Comparison of ENCODE assay signal across 8 mouse cellular contexts in the genomic region with DNA sequence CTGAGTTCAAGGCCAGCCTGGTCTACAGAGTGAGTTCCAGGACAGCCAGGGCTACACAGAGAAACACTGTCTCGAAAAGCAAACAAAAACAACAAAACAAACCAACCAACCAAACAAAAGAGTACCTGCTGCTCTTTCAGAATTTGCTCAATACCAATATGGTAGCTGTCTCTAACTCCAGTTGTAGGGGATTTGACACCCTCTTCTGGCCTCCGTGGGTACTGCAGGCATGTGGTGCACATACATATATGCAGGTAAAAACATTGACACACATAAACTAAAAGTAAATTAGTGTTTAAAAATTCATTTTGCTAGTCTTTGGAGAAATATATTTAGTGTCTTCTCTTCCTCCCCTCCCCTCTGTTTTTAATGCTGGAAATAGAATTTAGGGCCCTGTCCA.
DNase-seq lines count a peak whose midpoint lies in the region; ATAC-seq and TF ChIP-seq lines count a peak whose summit lies in the region.
"Had no signal": no experiment of that assay in that cellular context is flagged by ENCODE, and none has a peak within 500 bp of the region (broad histone marks: within the 10 kb centered on the region; RNA-seq: fewer than 3 reads in every experiment).

No protein-coding gene starts in this region.

- no peaks in the 10 kb centered on the region for H3K36me3 ChIP-seq in kidney, postnatal 0 days (ENCODE audit: insufficient read depth, low read length)
- no peaks in the 10 kb centered on the region for H3K36me3 ChIP-seq in kidney, embryonic 14.5 days (ENCODE audit: control insufficient read depth, insufficient read depth, low read length)
- H3K36me3 ChIP-seq: heart, embryonic 13.5 days had no signal

- 94% methylated on average over 2 of the region's 2 CpGs for WGBS in kidney, postnatal 0 days
- 93% methylated on average over 2 of the region's 2 CpGs for WGBS in kidney, embryonic 14.5 days

- H3K4me2 ChIP-seq in kidney, postnatal 0 days (ENCODE audit: low read length) = no peak overlapping the region
- no peak overlapping the region for H3K4me2 ChIP-seq in kidney, embryonic 14.5 days (replicated peaks; ENCODE audit: low read depth, low read length)
- H3K4me2 ChIP-seq: heart, embryonic 13.5 days had no signal

- H3K27ac ChIP-seq in kidney, postnatal 0 days = no peak overlapping the region
- no peak overlapping the region for H3K27ac ChIP-seq in kidney, embryonic 14.5 days (ENCODE audit: low read depth, low read length)

- no peaks in the 10 kb centered on the region for H3K9me3 ChIP-seq in kidney, postnatal 0 days (replicated peaks; ENCODE audit: low read length)
- H3K9me3 ChIP-seq in kidney, embryonic 14.5 days (ENCODE audit: control insufficient read depth, low read length) = 0 out of 2 replicates have a peak, but pooled peaks cover 2% of the 10 kb centered on the region

- no peaks in the 10 kb centered on the region for H3K4me1 ChIP-seq in kidney, postnatal 0 days (replicated peaks; ENCODE audit: insufficient read depth, low read length)
- no peaks in the 10 kb centered on the region for H3K4me1 ChIP-seq in kidney, embryonic 14.5 days (ENCODE audit: control insufficient read depth, insufficient read depth, low read length)

- no peak for ATAC-seq in kidney, postnatal 0 days (replicated peaks; ENCODE audit: low FRiP score, low read depth)
- no peak for ATAC-seq in kidney, embryonic 14.5 days (ENCODE audit: low FRiP score, low TSS enrichment)
- ATAC-seq in megakaryocyte-erythroid progenitor cell, adult 5-6 weeks (replicated peaks; ENCODE audit: low FRiP score, low TSS enrichment, poor library complexity, severe bottlenecking) = no peak

- H3K4me3 ChIP-seq in kidney, postnatal 0 days (replicated peaks; ENCODE audit: low read depth, low read length) = no peak overlapping the region
- no peak overlapping the region for H3K4me3 ChIP-seq in kidney, embryonic 14.5 days (ENCODE audit: low read length)
- H3K4me3 ChIP-seq: heart, embryonic 13.5 days had no signal

- TF ChIP-seq CTCF in kidney, postnatal 0 days (IDR thresholded peaks at IDR 0.05; ENCODE audit: low read depth) = peak; percentile 37

- no peaks in the 10 kb centered on the region for H3K27me3 ChIP-seq in kidney, postnatal 0 days (ENCODE audit: insufficient read depth, low read length)
- no peaks in the 10 kb centered on the region for H3K27me3 ChIP-seq in kidney, embryonic 14.5 days (ENCODE audit: control insufficient read depth, insufficient read depth, low read length)
- H3K27me3 ChIP-seq: heart, embryonic 13.5 days had no signal

- no peak for DNase-seq in kidney, postnatal 0 days (ENCODE audit: low spot score)
- DNase-seq in right cerebral cortex, postnatal 4 days = peak; percentile 25
- DNase-seq in right cerebral cortex, adult 2 months (ENCODE audit: low spot score in 2 of 2) = no peak
- DNase-seq in R1 (ENCODE audit: low read depth, low spot score) = peak; percentile 73
- DNase-seq in thymus, postnatal 25 days = peak; percentile 26

- H3K9ac ChIP-seq in kidney, postnatal 0 days (ENCODE audit: low read depth, low read length) = no peak overlapping the region
- H3K9ac ChIP-seq in kidney, embryonic 14.5 days (ENCODE audit: low read depth, low read length) = no peak overlapping the region
- H3K9ac ChIP-seq: heart, embryonic 13.5 days had no signal

Comparison
In these comparisons a context has a peak if more than half of its experiments do, and no peak if none do; other contexts are left out.
1. DNase-seq: peak in right cerebral cortex, postnatal 4 days (single experiment), R1 (single experiment) and thymus, postnatal 25 days (single experiment); none in kidney, postnatal 0 days (single experiment) and right cerebral cortex, adult 2 months (0 of 2).